Mouse (Mus musculus): Measurements from ENCODE around the gene Itsn1.
A peak's percentile ranks its signal among the peaks of the same experiment; 100 is the strongest.

The Itsn1 gene

GRCm38 (mm10) chr16:91962894-91963555, 233.9 kb downstream of the Itsn1 start:
- peak; percentile 82 for DNase-seq

GRCm38 (mm10) chr16:91963556-91963900, 234.4 kb downstream of the Itsn1 start:
- DNase-seq: peak; percentile 75

- peak; percentile 70 for DNase-seq
Observed at GRCm38 (mm10) chr16:91964308-91965178, 235.5 kb downstream of the Itsn1 start.

- peak; percentile 73 for DNase-seq
Observed at GRCm38 (mm10) chr16:91968725-91969124, 239.6 kb downstream of the Itsn1 start.

GRCm38 (mm10) chr16:91969516-91970031, 240.5 kb downstream of the Itsn1 start:
- peak; percentile 91 for DNase-seq
